Mouse (Mus musculus) macrophage (primary cell): ENCODE measurements around the gene Abcg4. TPM values are rescaled to one million over a fixed set of nuclear protein-coding genes. Genes with fewer than 3 reads are reported as not detected.
A peak's percentile ranks its signal among the peaks of the same experiment; 100 is the strongest.
"Not testable (repeated sequence)": the region's sequence is repeated elsewhere in the genome, so short reads cannot be mapped to it uniquely, and the experiment has no call there.

Experiments used
- H3K27ac ChIP-seq: fragments of 350-480 bp; formaldehyde crosslinking; 2 replicates; pipeline ENCODE4 v1.9.0; 2021
- H3K36me3 ChIP-seq: fragments of 350-480 bp; formaldehyde crosslinking; 2 replicates; pipeline ENCODE4 v1.9.0; 2021; ENCODE audit errors: inconsistent target
- H3K4me3 ChIP-seq: fragments of 350-480 bp; formaldehyde crosslinking; 2 replicates; pipeline ENCODE4 v1.9.0; 2021; ENCODE audit errors: inconsistent target
- H3K79me2 ChIP-seq: fragments of 350-480 bp; formaldehyde crosslinking; 2 replicates; pipeline ENCODE4 v1.9.0; 2021; ENCODE audit errors: inconsistent target
- WGBS: methylation state at CpG from one replicate; pipeline ENCODE4 v1.1.7; 2026; ENCODE audit warnings: inconsistent platforms; ENCODE audit not compliant: missing documents; 5-methylcytosine and 5-hydroxymethylcytosine counted together
- polyA plus RNA-seq: library from polyadenylated mRNA; stranded (reverse); fragments of 250-400 nt; gene quantifications from 3 replicates; pipeline ENCODE4 v1.2.4, GENCODE M21; 2018; ENCODE audit warnings: inconsistent platforms

Gene Abcg4
- polyA plus RNA-seq, 1 experiment from 2014 or later: not detected

GRCm38 (mm10) chr9:44311136-44312134 is 23.0 kb upstream of the Abcg4 start:
- H3K27ac ChIP-seq: no peak overlapping the region
- peaks cover 59% of the 10 kb centered on the region for H3K36me3 ChIP-seq
- H3K79me2 ChIP-seq: peaks cover 7% of the 10 kb centered on the region; the same call in 1 of the 2 replicates
- 51% methylated on average over 27 of the region's 27 CpGs for WGBS
- H3K4me3 ChIP-seq: no peak overlapping the region

GRCm38 (mm10) chr9:44310750-44311135 is 22.3 kb upstream of the Abcg4 start:
- Histone ChIP-seq H3K4me3 (no peak overlapping the region), H3K27ac (no peak overlapping the region), H3K79me2 (no peaks in the 10 kb centered on the region; the same call in 1 of the 2 replicates), H3K36me3 (peaks cover 52% of the 10 kb centered on the region)
- WGBS: 79% methylated on average over 10 of the region's 10 CpGs

GRCm38 (mm10) chr9:44309756-44310155 is 21.3 kb upstream of the Abcg4 start:
- peaks cover 42% of the 10 kb centered on the region for H3K36me3 ChIP-seq
- WGBS: 91% methylated on average over 3 of the region's 3 CpGs
- H3K4me3 ChIP-seq: no peak overlapping the region
- no peak overlapping the region for H3K27ac ChIP-seq
- H3K79me2 ChIP-seq: peaks cover 6% of the 10 kb centered on the region

- Histone ChIP-seq H3K27ac (no peak overlapping the region), H3K36me3 (peaks cover 27% of the 10 kb centered on the region; the same call in 1 of the 2 replicates), H3K4me3 (no peak overlapping the region), H3K79me2 (peaks cover 31% of the 10 kb centered on the region)
- WGBS: 86% methylated on average over 2 of the region's 2 CpGs
These were observed 18.8 kb upstream of the Abcg4 start for GRCm38 (mm10) chr9:44307248-44307647.

GRCm38 (mm10) chr9:44306532-44306931 is 18.1 kb upstream of the Abcg4 start:
- H3K27ac ChIP-seq: no peak overlapping the region
- H3K36me3 ChIP-seq: peaks cover 30% of the 10 kb centered on the region; the same call in 1 of the 2 replicates
- no peak overlapping the region for H3K4me3 ChIP-seq
- 74% methylated on average over 6 of the region's 6 CpGs for WGBS
- H3K79me2 ChIP-seq: peaks cover 38% of the 10 kb centered on the region

GRCm38 (mm10) chr9:44305466-44306079 is 17.2 kb upstream of the Abcg4 start, which contains the start of gene Hinfp:
Hinfp (minus strand) TSS chr9:44305671.
- under 1% methylated on average over 50 of the region's 54 CpGs for WGBS
- Histone ChIP-seq H3K79me2 (peaks cover 38% of the 10 kb centered on the region), H3K4me3 (peak within 1 kb of the TSS; percentile 92), H3K36me3 (peaks cover 28% of the 10 kb centered on the region), H3K27ac (peak within 1 kb of the TSS; percentile 60)

GRCm38 (mm10) chr9:44300001-44300400 is 11.6 kb upstream of the Abcg4 start:
- Histone ChIP-seq H3K79me2 (peaks cover 35% of the 10 kb centered on the region), H3K36me3 (peaks cover 75% of the 10 kb centered on the region)
- WGBS: 100% methylated on average over 3 of the region's 3 CpGs
- not testable (repeated sequence) for H3K27ac ChIP-seq, H3K4me3 ChIP-seq

GRCm38 (mm10) chr9:44292490-44292889 is 4.1 kb upstream of the Abcg4 start:
- Histone ChIP-seq H3K79me2 (no peaks in the 10 kb centered on the region), H3K4me3 (no peak overlapping the region), H3K27ac (no peak overlapping the region), H3K36me3 (peaks cover 67% of the 10 kb centered on the region)
- WGBS: 82% methylated on average over 3 of the region's 3 CpGs

- Histone ChIP-seq H3K36me3 (peaks cover 36% of the 10 kb centered on the region), H3K4me3 (no peak overlapping the region), H3K79me2 (no peaks in the 10 kb centered on the region), H3K27ac (no peak overlapping the region)
- 60% methylated on average over 11 of the region's 11 CpGs for WGBS
These were observed 510 bp upstream of the Abcg4 start for GRCm38 (mm10) chr9:44288959-44289291.

GRCm38 (mm10) chr9:44287401-44288075 is 877 bp downstream of the Abcg4 start:
- Histone ChIP-seq H3K36me3 (peaks cover 22% of the 10 kb centered on the region), H3K27ac (no peak overlapping the region), H3K79me2 (no peaks in the 10 kb centered on the region), H3K4me3 (no peak overlapping the region)
- 9% methylated on average over 40 of the region's 47 CpGs for WGBS

- H3K36me3 ChIP-seq: peaks cover 17% of the 10 kb centered on the region
These were observed 1.4 kb downstream of the Abcg4 start for GRCm38 (mm10) chr9:44287003-44287400.

GRCm38 (mm10) chr9:44286256-44286850 is 2.1 kb downstream of the Abcg4 start:
- no peak overlapping the region for H3K27ac ChIP-seq

More at GRCm38 (mm10) chr9:44287003-44287400, 1.4 kb downstream of the Abcg4 start:
- no peaks in the 10 kb centered on the region for H3K79me2 ChIP-seq
- WGBS: 29% methylated on average over 11 of the region's 11 CpGs
- no peak overlapping the region for H3K4me3 ChIP-seq
- no peak overlapping the region for H3K27ac ChIP-seq

GRCm38 (mm10) chr9:44283183-44283582 is 5.2 kb downstream of the Abcg4 start:
- H3K27ac ChIP-seq: no peak overlapping the region
- WGBS: 80% methylated on average over 5 of the region's 5 CpGs
- H3K79me2 ChIP-seq: no peaks in the 10 kb centered on the region
- H3K36me3 ChIP-seq: no peaks in the 10 kb centered on the region
- no peak overlapping the region for H3K4me3 ChIP-seq

More at GRCm38 (mm10) chr9:44286256-44286850, 2.1 kb downstream of the Abcg4 start:
- no peak overlapping the region for H3K4me3 ChIP-seq
- 14% methylated on average over 5 of the region's 6 CpGs for WGBS
- H3K36me3 ChIP-seq: peaks cover 10% of the 10 kb centered on the region
- H3K79me2 ChIP-seq: no peaks in the 10 kb centered on the region

- H3K27ac ChIP-seq: no peak overlapping the region
- H3K36me3 ChIP-seq: no peaks in the 10 kb centered on the region
- H3K79me2 ChIP-seq: no peaks in the 10 kb centered on the region
- H3K4me3 ChIP-seq: no peak overlapping the region
- WGBS: 92% methylated on average over 4 of the region's 4 CpGs
These were observed 18.4 kb downstream of the Abcg4 start for GRCm38 (mm10) chr9:44269973-44270372.
